Mouse (Mus musculus) cerebellum, adult 2 months (tissue): ENCODE data around the gene Tmem94.

Experiments used
- CTCF ChIP-seq: fragments of 200-500 bp; IDR thresholded peaks from 2 replicates; pipeline ENCODE4 v1.5.1; 2011; ENCODE audit warnings: low read depth, mild to moderate bottlenecking, control low read depth, low read length, moderate library complexity, borderline replicate concordance; ENCODE audit not compliant: insufficient read depth
- POLR2A ChIP-seq: fragments of 200-500 bp; IDR thresholded peaks from 2 replicates; pipeline ENCODE4 v1.6.1; 2011; ENCODE audit warnings: low read length, control low read depth, borderline replicate concordance; ENCODE audit not compliant: insufficient read depth

- TF ChIP-seq POLR2A: no peak
- no peak for TF ChIP-seq CTCF
Measured at GRCm38 (mm10) chr11:115808696-115809310, 43.6 kb downstream of the Tmem94 start.
